Mouse (Mus musculus) left cerebral cortex, adult 2 months (tissue): ENCODE measurements around the gene Fgf14. TPM values are rescaled to one million over a fixed set of nuclear protein-coding genes. Genes with fewer than 3 reads are reported as not detected.

Experiments
- DNase-seq, 2 experiments: peaks; one replicate each; pipeline ENCODE4 v3.0.0; 2021 to 2022; ENCODE audit warnings: low spot score in 2 of 2, mixed read lengths in 1 of 2; ENCODE audit errors: extremely low spot score in 1 of 2
- H3K27ac ChIP-seq: fragments of 200-600 bp; 2 replicates; pipeline ENCODE4 v1.8.1; 2022
- H3K4me3 ChIP-seq: fragments of 200-600 bp; 2 replicates; pipeline ENCODE4 v1.8.1; 2022
- CTCF ChIP-seq: fragments of 200-600 bp; IDR thresholded peaks from 2 replicates; pipeline ENCODE4 v1.8.1; 2022; ENCODE audit warnings: antibody characterized with exemption, mild to moderate bottlenecking, moderate library complexity
- intact Hi-C: fragments of 180-260 bp; cut with DNase I; formaldehyde crosslinking; loops from one replicate; pipeline ENCODE4 v1.15.1; 2025
- long read RNA-seq, 2 experiments: library from polyadenylated mRNA; stranded (forward); transcript quantifications; one replicate each; pipeline ENCODE4 v2.0.0; 2021; ENCODE audit warnings: borderline mapping rate in 2 of 2
- total RNA-seq, 2 experiments: library from RNA; stranded (reverse); gene quantifications; 2 replicates each; pipeline ENCODE4 v1.2.3; 2021

Fgf14 gene
- 10 to 100 TPM; 54.7 to 55.1 TPM for total RNA-seq
- long read RNA-seq, experiment 1, partial matches to known transcripts = 1 of 10 reads
- long read RNA-seq, experiment 1, other reads (novel, unspliced or antisense) = 6 of 10 reads
- long read RNA-seq, experiment 2, partial matches to known transcripts = 3 of 9 reads
- long read RNA-seq, experiment 2, other reads (novel, unspliced or antisense) = 6 of 9 reads

DNA sequence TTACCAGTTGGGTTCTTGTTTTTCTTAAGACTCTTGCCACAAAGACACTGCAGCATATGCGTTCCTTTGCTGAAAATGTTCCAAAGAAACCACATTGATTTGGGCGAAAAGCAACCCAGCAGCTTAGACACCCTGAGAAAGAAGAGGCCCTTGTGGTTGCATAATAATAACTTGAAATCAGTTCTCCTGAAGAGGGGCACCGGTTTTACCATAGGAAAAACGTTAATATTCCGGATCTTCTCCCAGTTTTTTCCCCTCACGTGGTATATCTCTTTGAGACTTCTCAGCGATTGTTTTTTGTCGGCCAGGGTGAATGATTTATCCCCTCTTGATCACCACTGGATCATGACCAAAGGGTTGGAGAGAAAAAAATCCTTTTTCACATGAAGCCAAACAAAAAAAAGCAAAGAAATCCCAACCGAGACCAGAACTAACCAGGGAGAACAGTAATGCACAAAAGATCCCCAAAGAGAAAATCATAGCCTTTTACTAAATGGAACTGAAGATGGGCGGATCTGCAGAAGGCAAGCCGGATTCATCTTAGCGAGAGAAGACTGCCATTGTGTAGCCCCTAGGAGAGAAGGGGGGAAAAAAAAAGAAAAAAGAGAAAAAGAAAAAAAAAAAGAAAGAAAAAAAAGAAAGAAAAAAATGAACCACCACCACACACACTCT is at the start of gene Fgf14:
Gene Fgf14, minus strand, starts transcription at position 622 of the 672 bp plus-strand sequence.
- intact Hi-C loops = loop anchor here (10.0 kb wide), 3 partner anchors 202 to 452 kb away; no protein-coding TSS in a partner anchor
- TF ChIP-seq CTCF = no peak
- H3K4me3 ChIP-seq = peak within 1 kb of the TSS; percentile 81
- peak within 1 kb of the TSS; percentile 95 for H3K27ac ChIP-seq
- no peak for DNase-seq

- intact Hi-C loops = loop anchor here (10.0 kb wide), 3 partner anchors 203 to 453 kb away; no protein-coding TSS in a partner anchor
- Histone ChIP-seq H3K27ac (peak overlapping the region; percentile 95), H3K4me3 (peak overlapping the region; percentile 81)
- peak; percentile 71 to 74 for DNase-seq
- no peak for TF ChIP-seq CTCF
These were observed 452 bp upstream of the Fgf14 start for GRCm38 (mm10) chr14:124677379-124677778.

GRCm38 (mm10) chr14:124675654-124676505 is 1.0 kb downstream of the Fgf14 start:
- Histone ChIP-seq H3K4me3 (peak overlapping the region; percentile 81), H3K27ac (peak overlapping the region; percentile 95)
- intact Hi-C loops = loop anchor here (10.0 kb wide), 3 partner anchors 201 to 451 kb away; no protein-coding TSS in a partner anchor
- TF ChIP-seq CTCF = no peak
- DNase-seq = peak; percentile 53

DNA sequence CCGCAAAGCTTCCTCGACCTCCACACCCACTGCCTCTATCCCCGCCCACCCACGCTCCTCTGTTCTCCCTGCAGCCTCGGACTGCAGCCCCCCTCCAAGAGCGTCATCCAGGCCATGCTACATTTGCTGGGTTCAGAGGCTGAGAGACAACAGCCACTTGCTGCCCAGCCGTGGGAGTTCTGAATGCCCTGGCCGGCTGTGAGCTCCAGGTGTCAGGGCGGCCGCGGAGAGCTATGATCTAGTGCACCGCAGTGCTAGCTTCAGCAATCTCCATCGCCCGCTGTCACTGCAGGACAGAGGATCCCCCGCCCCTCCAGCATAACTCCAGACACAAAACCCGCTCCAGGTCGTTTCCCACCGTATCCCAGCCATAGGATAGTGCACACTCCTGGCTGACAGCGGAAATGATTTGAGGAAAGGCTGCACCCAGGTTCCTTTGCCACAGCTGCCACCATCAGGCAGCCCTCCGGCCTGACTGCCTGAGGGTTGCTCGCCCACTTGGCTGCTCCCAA is 1.7 kb downstream of the Fgf14 start:
- Histone ChIP-seq H3K27ac (peak overlapping the region; percentile 95), H3K4me3 (peak overlapping the region; percentile 81)
- peak in 1 of 2 experiments; percentile 32 for DNase-seq
- no peak for TF ChIP-seq CTCF
- intact Hi-C loops = loop anchor here (10.0 kb wide), 3 partner anchors 200 to 450 kb away; no protein-coding TSS in a partner anchor

DNA sequence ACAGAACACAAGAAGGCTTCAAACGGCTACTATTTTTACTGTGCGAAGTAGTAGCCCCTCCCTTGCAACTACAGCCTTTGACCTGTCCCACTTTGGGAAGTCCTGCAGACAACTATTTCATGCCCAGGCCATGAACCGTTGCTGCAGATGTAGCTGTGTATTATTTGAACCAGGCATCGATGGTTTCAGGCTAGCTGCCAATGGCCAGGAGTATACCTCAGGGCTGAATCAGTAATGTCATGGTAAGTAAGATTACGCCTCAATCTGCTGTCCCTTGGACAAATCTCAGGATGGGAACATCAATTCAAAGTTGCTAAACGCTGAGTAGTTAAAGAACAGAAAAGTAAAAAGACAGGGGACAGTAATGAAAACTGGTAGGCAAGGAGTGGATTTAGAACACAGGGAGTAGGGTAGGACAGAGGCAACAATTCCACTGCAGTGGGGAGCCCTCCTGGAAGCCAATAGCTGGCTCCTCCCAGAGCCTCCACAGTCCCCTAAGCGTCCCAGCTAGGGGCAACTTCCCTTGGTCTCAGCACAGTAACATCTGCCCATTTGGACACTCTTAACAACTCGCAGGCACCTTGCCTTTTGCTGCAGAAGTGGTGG is 2.3 kb downstream of the Fgf14 start:
- no peak for TF ChIP-seq CTCF
- peak overlapping the region; percentile 95 for H3K27ac ChIP-seq
- intact Hi-C loops = loop anchor here (10.0 kb wide), 3 partner anchors 200 to 450 kb away; no protein-coding TSS in a partner anchor
- peak in 1 of 2 experiments; percentile 10 for DNase-seq
- peak overlapping the region; percentile 81 for H3K4me3 ChIP-seq

GRCm38 (mm10) chr14:124669739-124670138 is 7.2 kb downstream of the Fgf14 start:
- peak; percentile 31 to 45 for DNase-seq
- H3K4me3 ChIP-seq = no peak overlapping the region
- intact Hi-C loops = loop anchor here (10.0 kb wide), 3 partner anchors 195 to 445 kb away; no protein-coding TSS in a partner anchor
- no peak for TF ChIP-seq CTCF
- no peak overlapping the region for H3K27ac ChIP-seq

GRCm38 (mm10) chr14:124642822-124643221 is 34.1 kb downstream of the Fgf14 start:
- H3K4me3 ChIP-seq = no peak overlapping the region
- TF ChIP-seq CTCF = no peak
- H3K27ac ChIP-seq = no peak overlapping the region
- DNase-seq = no peak
- intact Hi-C loops = no loop called here

DNA sequence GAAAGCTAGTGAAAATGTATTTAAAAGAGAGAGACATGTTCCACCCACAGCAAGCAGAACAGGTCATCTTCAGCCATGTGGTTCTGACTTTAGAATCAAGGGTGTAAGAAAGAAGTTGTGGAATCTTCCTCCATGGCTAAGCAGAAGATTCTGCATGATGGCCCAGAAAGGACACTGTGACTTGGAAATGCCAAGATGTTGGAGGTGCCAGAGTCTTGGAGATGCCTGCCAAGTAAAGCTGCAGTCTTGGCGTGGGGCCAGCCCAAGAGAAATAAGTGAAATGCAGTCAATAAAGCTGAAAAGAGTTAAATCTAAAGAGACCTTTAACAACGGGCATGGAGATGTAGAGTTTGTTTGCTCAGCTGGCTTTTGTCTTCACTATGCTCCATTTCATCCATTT is 42.0 kb downstream of the Fgf14 start:
- no peak overlapping the region for H3K4me3 ChIP-seq
- H3K27ac ChIP-seq = no peak overlapping the region
- DNase-seq = no peak
- intact Hi-C loops = no loop called here
- TF ChIP-seq CTCF = no peak

DNA sequence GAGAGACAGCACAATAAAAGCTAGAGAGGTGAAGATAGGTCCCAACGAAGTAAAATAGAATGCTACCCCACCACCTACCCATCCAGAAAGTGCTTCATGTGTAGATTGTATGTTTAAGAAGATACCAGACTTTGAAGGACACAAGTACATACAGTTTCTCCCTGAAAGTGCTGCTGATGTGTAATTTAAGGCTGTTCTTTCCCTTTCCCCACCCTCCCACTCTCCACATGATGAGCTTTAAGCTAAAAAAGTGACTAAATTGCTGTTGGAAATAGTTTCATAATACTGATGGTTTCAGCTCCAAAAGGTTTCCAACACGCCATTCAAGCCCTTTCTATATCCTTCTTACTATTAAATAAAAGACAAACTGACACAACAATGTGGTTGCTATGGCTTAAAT is 63.5 kb downstream of the Fgf14 start:
- intact Hi-C loops = no loop called here
- Histone ChIP-seq H3K27ac (peak overlapping the region; percentile 0; the same call in 1 of the 2 replicates), H3K4me3 (no peak overlapping the region)
- no peak for TF ChIP-seq CTCF
- no peak for DNase-seq

DNA sequence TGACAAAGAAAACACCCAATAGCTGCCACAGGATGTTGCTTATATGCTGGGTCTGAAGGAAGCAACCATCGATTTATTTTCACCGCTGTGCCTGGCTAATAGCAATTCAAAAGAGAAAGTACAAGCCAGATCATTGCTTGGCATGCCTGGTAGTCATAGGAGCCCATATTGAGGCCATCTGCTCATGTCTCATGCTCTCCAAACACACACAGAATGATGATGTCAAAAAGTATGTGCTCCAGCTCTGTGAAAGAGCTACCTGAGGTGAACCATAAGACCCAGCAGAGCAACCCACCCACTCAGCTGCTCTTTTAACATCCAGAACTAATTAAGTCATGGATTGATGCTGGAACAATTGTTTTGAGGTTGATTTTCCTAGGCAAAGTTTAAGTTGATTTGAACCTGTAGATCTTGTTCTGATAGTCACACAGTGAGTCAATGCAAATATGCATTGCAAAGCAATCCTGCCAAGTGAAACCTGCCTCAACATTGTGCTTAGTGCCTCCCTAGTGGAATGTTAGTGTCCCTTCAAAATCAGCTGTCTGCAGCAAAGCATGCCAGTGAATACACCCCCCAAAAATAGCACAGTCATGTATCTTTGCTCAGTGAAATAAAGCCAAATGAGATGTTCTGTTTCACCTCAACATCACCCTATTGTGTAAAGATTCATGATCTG is 70.8 kb downstream of the Fgf14 start:
- intact Hi-C loops = no loop called here
- DNase-seq = no peak
- peak overlapping the region; percentile 42 for H3K27ac ChIP-seq
- TF ChIP-seq CTCF = no peak; the same call in 1 of the 2 replicates
- H3K4me3 ChIP-seq = no peak overlapping the region
